Mouse (Mus musculus) neural tube, embryonic 11.5 days (tissue): ENCODE data around the gene Gdpd2. TPM values are rescaled to one million over a fixed set of nuclear protein-coding genes. Genes with fewer than 3 reads are reported as not detected.

Experiments used
- ATAC-seq: fragments of 200-750 bp; cut with Nextera tagmentation; 2 replicates; pipeline ENCODE4 v1.8.0; 2017; ENCODE audit warnings: moderate number of reproducible peaks, mild to moderate bottlenecking, moderate TSS enrichment, moderate library complexity; ENCODE audit not compliant: insufficient read depth, low FRiP score, low TSS enrichment
- DNase-seq: peaks from one replicate; pipeline ENCODE4 v3.0.0-alpha.2; 2015; ENCODE audit warnings: low spot score
- H3K27ac ChIP-seq: fragments of 300-500 bp; sonication (generic); 2 replicates; pipeline ENCODE4 v1.5.1; 2014; ENCODE audit warnings: low read depth, mild to moderate bottlenecking, low read length
- H3K27me3 ChIP-seq: fragments of 300-500 bp; sonication (generic); 2 replicates; pipeline ENCODE4 v1.6.1; 2014; ENCODE audit warnings: mild to moderate bottlenecking, low read length, mixed read lengths; ENCODE audit not compliant: control insufficient read depth, insufficient read depth
- H3K36me3 ChIP-seq: fragments of 300-500 bp; sonication (generic); 2 replicates; pipeline ENCODE4 v1.6.1; 2014; ENCODE audit warnings: mild to moderate bottlenecking, low read length, moderate library complexity, mixed read lengths; ENCODE audit not compliant: control insufficient read depth, insufficient read depth
- H3K4me1 ChIP-seq: fragments of 300-500 bp; sonication (generic); 2 replicates; pipeline ENCODE4 v1.6.1; 2014; ENCODE audit warnings: low read length, mixed read lengths; ENCODE audit not compliant: control insufficient read depth, insufficient read depth
- H3K4me2 ChIP-seq: fragments of 300-500 bp; sonication (generic); 2 replicates; pipeline ENCODE4 v1.6.1; 2014; ENCODE audit warnings: low read depth, mild to moderate bottlenecking, moderate library complexity
- H3K4me3 ChIP-seq: fragments of 300-500 bp; sonication (generic); 2 replicates; pipeline ENCODE4 v1.5.1; 2014; ENCODE audit warnings: low read depth, low read length
- H3K9ac ChIP-seq: fragments of 300-500 bp; sonication (generic); 2 replicates; pipeline ENCODE4 v1.6.1; 2014; ENCODE audit warnings: mild to moderate bottlenecking, low read length
- H3K9me3 ChIP-seq: fragments of 300-500 bp; sonication (generic); 2 replicates; pipeline ENCODE4 v1.6.1; 2016; ENCODE audit warnings: low read length; ENCODE audit not compliant: control insufficient read depth
- WGBS: fragments of 180-500 bp; shearing (Covaris S2); extraction: QIAGEN DNeasy Blood & Tissue Kit; methylation state at CpG from one replicate; pipeline ENCODE4 v1.1.7; 2014; 5-methylcytosine and 5-hydroxymethylcytosine counted together
- polyA plus RNA-seq: library from polyadenylated mRNA; unstranded; fragments of >200 nt; fragmentation: Nextera tagmentation; extraction: Ambion mirVana; gene quantifications from 2 replicates; pipeline ENCODE4 v1.2.1, GENCODE M21; 2014

The Gdpd2 gene
- polyA plus RNA-seq, 1 experiment from 2014 or later, result 8.0 TPM

DNA sequence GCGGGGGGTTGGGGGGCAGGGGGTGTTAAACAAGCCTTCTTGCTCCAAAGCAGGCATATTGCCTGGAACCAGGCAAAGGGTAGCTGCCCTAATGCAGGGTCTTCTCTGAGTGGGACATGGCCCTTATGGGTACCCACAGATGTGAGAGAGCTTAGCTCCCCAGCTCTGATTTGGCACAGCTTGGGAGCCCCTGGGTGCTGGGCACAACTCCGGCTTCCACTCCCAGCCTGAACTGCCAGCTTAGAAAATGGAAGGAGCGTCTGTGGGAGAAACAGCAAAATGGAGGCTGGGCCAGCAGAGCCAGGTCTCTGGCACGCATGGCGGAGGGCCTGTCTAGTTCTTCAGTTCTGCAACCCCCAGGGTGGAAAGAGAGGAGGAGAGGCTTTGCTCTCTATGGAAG lies 39.6 kb downstream of the Gdpd2 start:
- no peaks in the 10 kb centered on the region for H3K4me1 ChIP-seq
- no peak overlapping the region for H3K27ac ChIP-seq
- H3K4me3 ChIP-seq, result no peak overlapping the region
- 89% methylated on average over 5 of the region's 5 CpGs for WGBS
- H3K4me2 ChIP-seq, result peak overlapping the region; percentile 2; the same call in 1 of the 2 replicates
- DNase-seq (no peak), ATAC-seq (no peak)
- no peaks in the 10 kb centered on the region for H3K36me3 ChIP-seq
- no peak overlapping the region for H3K9ac ChIP-seq
- no peaks in the 10 kb centered on the region for H3K27me3 ChIP-seq
- no peaks in the 10 kb centered on the region for H3K9me3 ChIP-seq

GRCm38 (mm10) chrX:100774341-100774811 lies 44.7 kb downstream of the Gdpd2 start:
- ATAC-seq, result no peak
- WGBS, result 11% methylated on average over 22 of the region's 23 CpGs
- H3K9ac ChIP-seq, result peak overlapping the region; percentile 48

DNA sequence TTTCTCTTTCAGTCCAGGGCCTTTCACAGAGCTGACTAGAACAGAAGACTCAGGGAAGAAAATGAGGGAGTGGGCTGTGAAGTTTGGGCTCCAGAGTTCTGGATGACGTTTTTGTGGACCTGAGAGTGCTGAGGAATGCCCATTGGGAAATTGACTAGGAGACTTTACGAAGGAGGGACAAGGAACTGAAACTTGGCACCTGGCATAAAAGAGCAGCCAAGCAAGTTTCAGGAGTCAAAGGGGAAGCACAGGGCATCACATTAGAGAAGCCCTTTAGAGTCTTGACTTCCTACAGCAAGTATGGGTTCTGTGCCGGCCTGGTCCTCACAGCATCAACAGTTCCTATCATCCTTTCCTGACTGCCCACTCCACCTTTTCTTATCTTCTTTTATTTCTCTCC lies 45.7 kb downstream of the Gdpd2 start:
- ATAC-seq (no peak), DNase-seq (no peak)
- no peak overlapping the region for H3K9ac ChIP-seq
- no peak overlapping the region for H3K27ac ChIP-seq
- WGBS, result 90% methylated on average over 3 of the region's 3 CpGs
- H3K9me3 ChIP-seq, result no peaks in the 10 kb centered on the region
- H3K27me3 ChIP-seq, result no peaks in the 10 kb centered on the region
- H3K4me1 ChIP-seq, result no peaks in the 10 kb centered on the region
- no peak overlapping the region for H3K4me2 ChIP-seq
- H3K4me3 ChIP-seq, result no peak overlapping the region
- H3K36me3 ChIP-seq, result no peaks in the 10 kb centered on the region

More at GRCm38 (mm10) chrX:100774341-100774811, 44.7 kb downstream of the Gdpd2 start:
- no peaks in the 10 kb centered on the region for H3K27me3 ChIP-seq
- H3K27ac ChIP-seq, result no peak overlapping the region
- peak overlapping the region; percentile 38 for H3K4me3 ChIP-seq
- no peaks in the 10 kb centered on the region for H3K4me1 ChIP-seq
- DNase-seq, result peak; percentile 63
- H3K36me3 ChIP-seq, result no peaks in the 10 kb centered on the region
- H3K4me2 ChIP-seq, result peak overlapping the region; percentile 49
- no peaks in the 10 kb centered on the region for H3K9me3 ChIP-seq

GRCm38 (mm10) chrX:100776494-100776893 lies 46.8 kb downstream of the Gdpd2 start:
- ATAC-seq (peak; percentile 57), DNase-seq (peak; percentile 66)
- Histone ChIP-seq H3K27me3 (no peaks in the 10 kb centered on the region), H3K4me1 (peaks cover 3% of the 10 kb centered on the region; the same call in 1 of the 2 replicates), H3K4me2 (peak overlapping the region; percentile 45), H3K27ac (0 out of 2 replicates have a peak overlapping the region, but pooled peaks have one; percentile 82), H3K36me3 (no peaks in the 10 kb centered on the region), H3K9ac (no peak overlapping the region), H3K4me3 (peak overlapping the region; percentile 58), H3K9me3 (no peaks in the 10 kb centered on the region)
- 13% methylated on average over 9 of the region's 9 CpGs for whole genome bisulfite sequencing

- Histone ChIP-seq H3K27me3 (no peaks in the 10 kb centered on the region), H3K36me3 (no peaks in the 10 kb centered on the region), H3K27ac (peak overlapping the region; percentile 82; the same call in 1 of the 2 replicates), H3K9ac (peak overlapping the region; percentile 77), H3K4me2 (peak overlapping the region; percentile 45), H3K4me3 (peak overlapping the region; percentile 58), H3K4me1 (peaks cover 3% of the 10 kb centered on the region; the same call in 1 of the 2 replicates), H3K9me3 (no peaks in the 10 kb centered on the region)
- 27% methylated on average over 32 of the region's 49 CpGs for WGBS
- DNase-seq, result peak; percentile 87
- peak; percentile 93 for ATAC-seq
Observed at GRCm38 (mm10) chrX:100776985-100777654, 47.4 kb downstream of the Gdpd2 start.

- peak overlapping the region; percentile 58 for H3K4me3 ChIP-seq
- H3K36me3 ChIP-seq, result no peaks in the 10 kb centered on the region
- peak; percentile 33 for DNase-seq
- H3K9me3 ChIP-seq, result no peaks in the 10 kb centered on the region
- H3K27me3 ChIP-seq, result no peaks in the 10 kb centered on the region
- peak overlapping the region; percentile 77 for H3K9ac ChIP-seq
- peak overlapping the region; percentile 45 for H3K4me2 ChIP-seq
- WGBS, result 20% methylated on average over 10 of the region's 10 CpGs
- H3K27ac ChIP-seq, result peak overlapping the region; percentile 82; the same call in 1 of the 2 replicates
- peaks cover 3% of the 10 kb centered on the region; the same call in 1 of the 2 replicates for H3K4me1 ChIP-seq
- ATAC-seq, result no peak; the same call in 1 of the 2 replicates
Observed at GRCm38 (mm10) chrX:100777655-100778234, 48.1 kb downstream of the Gdpd2 start.

- WGBS, result 38% methylated on average over 5 of the region's 5 CpGs
- no peak overlapping the region; the same call in 1 of the 2 replicates for H3K9ac ChIP-seq
- H3K36me3 ChIP-seq, result no peaks in the 10 kb centered on the region
- peak overlapping the region; percentile 45 for H3K4me2 ChIP-seq
- DNase-seq (no peak), ATAC-seq (no peak)
- no peaks in the 10 kb centered on the region for H3K9me3 ChIP-seq
- H3K4me1 ChIP-seq, result peaks cover 3% of the 10 kb centered on the region; the same call in 1 of the 2 replicates
- no peaks in the 10 kb centered on the region for H3K27me3 ChIP-seq
- H3K4me3 ChIP-seq, result peak overlapping the region; percentile 58
- H3K27ac ChIP-seq, result no peak overlapping the region
Observed at GRCm38 (mm10) chrX:100778397-100778796, 48.7 kb downstream of the Gdpd2 start.
